Mouse (Mus musculus) kidney, embryonic 15.5 days (tissue): ENCODE data around the gene Myt1l. TPM values are rescaled to one million over a fixed set of nuclear protein-coding genes. Genes with fewer than 3 reads are reported as not detected.
A peak's percentile ranks its signal among the peaks of the same experiment; 100 is the strongest.

Experiments used
- ATAC-seq: fragments of 200-750 bp; cut with Nextera tagmentation; replicated peaks from 2 replicates; pipeline ENCODE4 v1.8.0; 2017; ENCODE audit warnings: moderate TSS enrichment; ENCODE audit not compliant: low FRiP score
- H3K27ac ChIP-seq: fragments of 300-500 bp; sonication (generic); 2 replicates; pipeline ENCODE4 v1.5.1; 2015; ENCODE audit warnings: mild to moderate bottlenecking, inconsistent platforms
- H3K27me3 ChIP-seq: fragments of 300-500 bp; sonication (generic); 2 replicates; pipeline ENCODE4 v1.6.1; 2015; ENCODE audit warnings: inconsistent platforms
- H3K36me3 ChIP-seq: fragments of 300-500 bp; sonication (generic); 2 replicates; pipeline ENCODE4 v1.6.1; 2015; ENCODE audit warnings: inconsistent platforms
- H3K4me1 ChIP-seq: fragments of 300-500 bp; sonication (generic); 2 replicates; pipeline ENCODE4 v1.6.1; 2015; ENCODE audit warnings: inconsistent platforms
- H3K4me2 ChIP-seq: fragments of 300-500 bp; sonication (generic); 2 replicates; pipeline ENCODE4 v1.6.1; 2015; ENCODE audit warnings: moderate library complexity, mild to moderate bottlenecking, inconsistent platforms
- H3K4me3 ChIP-seq: fragments of 300-500 bp; sonication (generic); replicated peaks from 2 replicates; pipeline ENCODE4 v1.5.1; 2015; ENCODE audit warnings: mild to moderate bottlenecking, inconsistent platforms
- H3K9ac ChIP-seq: fragments of 300-500 bp; sonication (generic); 2 replicates; pipeline ENCODE4 v1.6.1; 2015; ENCODE audit warnings: mild to moderate bottlenecking, inconsistent platforms
- H3K9me3 ChIP-seq: fragments of 300-500 bp; sonication (generic); replicated peaks from 2 replicates; pipeline ENCODE4 v1.6.1; 2016; ENCODE audit warnings: inconsistent platforms
- WGBS: fragments of 180-500 bp; shearing (Covaris S2); methylation state at CpG from one replicate; pipeline ENCODE4 v1.1.7; 2015; ENCODE audit warnings: mixed read lengths; 5-methylcytosine and 5-hydroxymethylcytosine counted together
- polyA plus RNA-seq: library from polyadenylated mRNA; unstranded; fragments of >200 nt; fragmentation: Nextera tagmentation; extraction: Ambion mirVana; gene quantifications from 2 replicates; pipeline ENCODE4 v1.2.1, GENCODE M21; 2015

Myt1l gene
- polyA plus RNA-seq, 1 experiment from 2014 or later, result 0.60 TPM

GRCm38 (mm10) chr12:29937851-29938375 is 409.7 kb downstream of the Myt1l start:
- Histone ChIP-seq H3K27ac (peak overlapping the region; percentile 92), H3K36me3 (peaks cover 4% of the 10 kb centered on the region; the same call in 1 of the 2 replicates), H3K4me1 (peaks cover 39% of the 10 kb centered on the region), H3K27me3 (no peaks in the 10 kb centered on the region), H3K4me2 (peak overlapping the region; percentile 69), H3K9ac (peak overlapping the region; percentile 89), H3K9me3 (no peaks in the 10 kb centered on the region), H3K4me3 (peak overlapping the region; percentile 87)
- 0% methylated on average over 47 of the region's 49 CpGs for WGBS
- ATAC-seq, result peak; percentile 92

- WGBS, result under 1% methylated on average over 40 of the region's 40 CpGs
- peaks cover 42% of the 10 kb centered on the region for H3K4me1 ChIP-seq
- peak; percentile 83 for ATAC-seq
These were observed 410.3 kb downstream of the Myt1l start for GRCm38 (mm10) chr12:29938376-29939041.

GRCm38 (mm10) chr12:29939261-29939671 is 411.1 kb downstream of the Myt1l start:
- WGBS, result 2% methylated on average over 8 of the region's 8 CpGs
- Histone ChIP-seq H3K36me3 (peaks cover 4% of the 10 kb centered on the region; the same call in 1 of the 2 replicates), H3K9ac (peak overlapping the region; percentile 89), H3K27ac (peak overlapping the region; percentile 92), H3K4me1 (peaks cover 41% of the 10 kb centered on the region), H3K4me2 (peak overlapping the region; percentile 69), H3K27me3 (no peaks in the 10 kb centered on the region), H3K4me3 (peak overlapping the region; percentile 87), H3K9me3 (no peaks in the 10 kb centered on the region)
- no peak for ATAC-seq

More at GRCm38 (mm10) chr12:29938376-29939041, 410.3 kb downstream of the Myt1l start:
- peak overlapping the region; percentile 89 for H3K9ac ChIP-seq
- peak overlapping the region; percentile 87 for H3K4me3 ChIP-seq
- H3K9me3 ChIP-seq, result no peaks in the 10 kb centered on the region
- peak overlapping the region; percentile 92 for H3K27ac ChIP-seq
- no peaks in the 10 kb centered on the region for H3K27me3 ChIP-seq
- peaks cover 4% of the 10 kb centered on the region; the same call in 1 of the 2 replicates for H3K36me3 ChIP-seq
- peak overlapping the region; percentile 69 for H3K4me2 ChIP-seq

GRCm38 (mm10) chr12:29942435-29942834 is 414.3 kb downstream of the Myt1l start:
- peaks cover 57% of the 10 kb centered on the region for H3K4me1 ChIP-seq
- H3K4me2 ChIP-seq, result no peak overlapping the region

GRCm38 (mm10) chr12:29944650-29945049 is 416.5 kb downstream of the Myt1l start:
- Histone ChIP-seq H3K4me2 (no peak overlapping the region), H3K9me3 (no peaks in the 10 kb centered on the region), H3K4me3 (no peak overlapping the region), H3K36me3 (peaks cover 4% of the 10 kb centered on the region; the same call in 1 of the 2 replicates), H3K27me3 (no peaks in the 10 kb centered on the region), H3K9ac (no peak overlapping the region), H3K4me1 (peaks cover 48% of the 10 kb centered on the region), H3K27ac (no peak overlapping the region)
- ATAC-seq, result no peak
- 85% methylated on average over 3 of the region's 3 CpGs for WGBS

More at GRCm38 (mm10) chr12:29942435-29942834, 414.3 kb downstream of the Myt1l start:
- no peak overlapping the region for H3K4me3 ChIP-seq
- no peaks in the 10 kb centered on the region for H3K27me3 ChIP-seq
- no peak for ATAC-seq
- H3K9me3 ChIP-seq, result no peaks in the 10 kb centered on the region
- no peak overlapping the region for H3K27ac ChIP-seq
- WGBS, result 73% methylated on average over 2 of the region's 2 CpGs
- H3K36me3 ChIP-seq, result peaks cover 4% of the 10 kb centered on the region; the same call in 1 of the 2 replicates
- H3K9ac ChIP-seq, result no peak overlapping the region

GRCm38 (mm10) chr12:29945182-29945743 is 417.1 kb downstream of the Myt1l start:
- peaks cover 4% of the 10 kb centered on the region; the same call in 1 of the 2 replicates for H3K36me3 ChIP-seq
- ATAC-seq, result no peak
- no peak overlapping the region for H3K9ac ChIP-seq
- H3K27me3 ChIP-seq, result no peaks in the 10 kb centered on the region
- no peak overlapping the region for H3K4me3 ChIP-seq
- 62% methylated on average over 6 of the region's 6 CpGs for WGBS
- no peak overlapping the region for H3K4me2 ChIP-seq
- no peaks in the 10 kb centered on the region for H3K9me3 ChIP-seq
- peaks cover 46% of the 10 kb centered on the region for H3K4me1 ChIP-seq
- H3K27ac ChIP-seq, result no peak overlapping the region

- Histone ChIP-seq H3K36me3 (no peaks in the 10 kb centered on the region), H3K4me2 (0 out of 2 replicates have a peak overlapping the region, but pooled peaks have one; percentile 6), H3K4me3 (no peak overlapping the region), H3K9ac (no peak overlapping the region), H3K9me3 (no peaks in the 10 kb centered on the region), H3K27ac (peak overlapping the region; percentile 74), H3K27me3 (no peaks in the 10 kb centered on the region), H3K4me1 (peaks cover 59% of the 10 kb centered on the region)
- 28% methylated on average over 6 of the region's 6 CpGs for WGBS
- ATAC-seq, result no peak
These were observed 422.9 kb downstream of the Myt1l start for GRCm38 (mm10) chr12:29951043-29951442.

- Histone ChIP-seq H3K9me3 (no peaks in the 10 kb centered on the region), H3K27me3 (no peaks in the 10 kb centered on the region), H3K9ac (no peak overlapping the region), H3K27ac (peak overlapping the region; percentile 74), H3K4me3 (no peak overlapping the region), H3K4me2 (0 out of 2 replicates have a peak overlapping the region, but pooled peaks have one; percentile 6), H3K4me1 (peaks cover 58% of the 10 kb centered on the region), H3K36me3 (no peaks in the 10 kb centered on the region)
- 60% methylated on average over 5 of the region's 5 CpGs for WGBS
- peak; percentile 5; the same call in 1 of the 2 replicates for ATAC-seq
These were observed 423.3 kb downstream of the Myt1l start for GRCm38 (mm10) chr12:29951485-29951884.

- Histone ChIP-seq H3K27me3 (no peaks in the 10 kb centered on the region), H3K4me3 (no peak overlapping the region), H3K9me3 (no peaks in the 10 kb centered on the region), H3K27ac (peak overlapping the region; percentile 74), H3K36me3 (no peaks in the 10 kb centered on the region), H3K4me1 (peaks cover 64% of the 10 kb centered on the region), H3K4me2 (0 out of 2 replicates have a peak overlapping the region, but pooled peaks have one; percentile 6), H3K9ac (no peak overlapping the region)
- 40% methylated on average over 6 of the region's 6 CpGs for WGBS
- ATAC-seq, result 0 out of 2 replicates have a peak, but pooled peaks have one; percentile 23
These were observed 423.9 kb downstream of the Myt1l start for GRCm38 (mm10) chr12:29952102-29952501.

- Histone ChIP-seq H3K4me2 (0 out of 2 replicates have a peak overlapping the region, but pooled peaks have one; percentile 7), H3K4me3 (no peak overlapping the region), H3K9ac (no peak overlapping the region), H3K27ac (peak overlapping the region; percentile 75), H3K4me1 (peaks cover 79% of the 10 kb centered on the region), H3K36me3 (no peaks in the 10 kb centered on the region), H3K9me3 (no peaks in the 10 kb centered on the region), H3K27me3 (no peaks in the 10 kb centered on the region)
- ATAC-seq, result peak; percentile 23; the same call in 1 of the 2 replicates
- WGBS, result 29% methylated on average over 11 of the region's 11 CpGs
These were observed 425.8 kb downstream of the Myt1l start for GRCm38 (mm10) chr12:29953999-29954398.

GRCm38 (mm10) chr12:29954464-29954863 is 426.3 kb downstream of the Myt1l start:
- no peak overlapping the region for H3K4me3 ChIP-seq
- no peak for ATAC-seq
- peaks cover 76% of the 10 kb centered on the region for H3K4me1 ChIP-seq
- H3K36me3 ChIP-seq, result no peaks in the 10 kb centered on the region
- WGBS, result 80% methylated on average over 3 of the region's 3 CpGs
- 0 out of 2 replicates have a peak overlapping the region, but pooled peaks have one; percentile 7 for H3K4me2 ChIP-seq
- H3K27ac ChIP-seq, result peak overlapping the region; percentile 75
- no peaks in the 10 kb centered on the region for H3K9me3 ChIP-seq
- no peak overlapping the region for H3K9ac ChIP-seq
- no peaks in the 10 kb centered on the region for H3K27me3 ChIP-seq

GRCm38 (mm10) chr12:29956969-29957368 is 428.8 kb downstream of the Myt1l start:
- H3K4me1 ChIP-seq, result peaks cover 67% of the 10 kb centered on the region
- ATAC-seq, result peak; percentile 81
- WGBS, result 35% methylated on average over 12 of the region's 12 CpGs

More at GRCm38 (mm10) chr12:29956969-29957368, 428.8 kb downstream of the Myt1l start:
- H3K36me3 ChIP-seq, result no peaks in the 10 kb centered on the region
- H3K9ac ChIP-seq, result no peak overlapping the region
- H3K27me3 ChIP-seq, result no peaks in the 10 kb centered on the region
- H3K4me2 ChIP-seq, result peak overlapping the region; percentile 12; the same call in 1 of the 2 replicates
- H3K9me3 ChIP-seq, result no peaks in the 10 kb centered on the region
- H3K27ac ChIP-seq, result peak overlapping the region; percentile 65
- H3K4me3 ChIP-seq, result no peak overlapping the region
